Comparison of ENCODE assay signal across 12 mouse cellular contexts in the genomic region with DNA sequence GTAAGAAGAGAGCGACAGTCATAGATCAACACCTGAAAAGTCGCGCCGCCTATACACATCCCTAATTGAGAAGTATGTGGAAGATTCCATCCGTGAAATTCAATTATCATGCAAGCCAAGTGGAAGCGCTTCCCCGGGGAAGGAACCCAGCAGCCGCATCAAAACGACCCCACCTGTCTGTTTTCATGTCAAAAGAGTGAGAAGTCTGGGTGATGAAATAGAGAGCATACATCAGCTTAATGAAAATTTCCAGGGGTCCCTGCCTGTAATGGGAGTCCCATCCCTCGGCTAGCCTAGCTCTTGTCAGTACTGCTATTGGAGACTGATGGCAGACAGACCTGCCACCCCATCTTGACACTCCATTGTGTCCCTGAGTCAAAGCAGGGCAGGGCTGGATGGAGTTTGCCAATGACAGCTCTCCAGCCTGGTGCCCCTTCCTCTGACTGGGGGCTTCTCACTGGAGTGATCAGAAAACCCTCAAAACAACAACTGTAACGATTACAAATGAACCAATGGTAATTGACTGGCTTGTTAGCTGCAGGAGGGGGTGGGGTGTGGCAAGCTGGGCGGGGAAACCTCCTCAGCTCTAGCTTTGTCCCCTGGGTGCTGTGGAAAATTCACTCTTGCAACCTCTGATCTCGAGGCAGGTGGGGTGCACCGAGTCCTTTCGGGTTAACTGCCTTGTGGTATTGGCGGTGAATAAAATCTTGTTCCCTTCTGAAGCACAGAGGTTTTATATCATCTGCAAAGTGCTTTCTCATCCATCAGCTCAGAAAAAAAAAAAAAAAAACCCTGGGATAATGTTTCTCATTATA.
DNase-seq lines count a peak whose midpoint lies in the region; ATAC-seq and TF ChIP-seq lines count a peak whose summit lies in the region.
"Had no signal": no experiment of that assay in that cellular context is flagged by ENCODE, and none has a peak within 500 bp of the region (broad histone marks: within the 10 kb centered on the region; RNA-seq: fewer than 3 reads in every experiment).

No protein-coding gene starts in this region.

- 32% methylated on average over 16 of the region's 16 CpGs for WGBS in hindbrain, embryonic 11.5 days
- 43% methylated on average over 16 of the region's 16 CpGs for WGBS in hindbrain, embryonic 10.5 days
- 38% methylated on average over 16 of the region's 16 CpGs for WGBS in forebrain, embryonic 16.5 days
- 28% methylated on average over 16 of the region's 16 CpGs for WGBS in neural tube, embryonic 12.5 days
- 37% methylated on average over 16 of the region's 16 CpGs for WGBS in kidney, embryonic 15.5 days

- no peak overlapping the region for H3K4me3 ChIP-seq in hindbrain, embryonic 11.5 days (ENCODE audit: low read depth, low read length)
- no peak overlapping the region for H3K4me3 ChIP-seq in hindbrain, embryonic 10.5 days
- H3K4me3 ChIP-seq in forebrain, embryonic 16.5 days (replicated peaks; ENCODE audit: low read length): no peak overlapping the region
- H3K4me3 ChIP-seq in neural tube, embryonic 12.5 days: no peak overlapping the region
- no peak overlapping the region for H3K4me3 ChIP-seq in gastrocnemius, adult 2 months
- H3K4me3 ChIP-seq in kidney, embryonic 15.5 days (replicated peaks): no peak overlapping the region
- H3K4me3 ChIP-seq: liver, embryonic 12.5 days had no signal

- no peaks in the 10 kb centered on the region for H3K4me1 ChIP-seq in hindbrain, embryonic 11.5 days (replicated peaks; ENCODE audit: control insufficient read depth, insufficient read depth, low read length)
- peaks cover 20% of the 10 kb centered on the region for H3K4me1 ChIP-seq in hindbrain, embryonic 10.5 days (replicated peaks)
- peaks cover 22% of the 10 kb centered on the region for H3K4me1 ChIP-seq in forebrain, embryonic 16.5 days (replicated peaks; ENCODE audit: control insufficient read depth, insufficient read depth, low read length)
- peaks cover 18% of the 10 kb centered on the region for H3K4me1 ChIP-seq in neural tube, embryonic 12.5 days
- H3K4me1 ChIP-seq in kidney, embryonic 15.5 days: peaks cover 7% of the 10 kb centered on the region; the same call in 1 of the 2 replicates
- H3K4me1 ChIP-seq: liver, embryonic 12.5 days had no signal

- no peaks in the 10 kb centered on the region for H3K9me3 ChIP-seq in hindbrain, embryonic 11.5 days (ENCODE audit: control insufficient read depth, low read length)
- H3K9me3 ChIP-seq in hindbrain, embryonic 10.5 days: no peaks in the 10 kb centered on the region
- H3K9me3 ChIP-seq in forebrain, embryonic 16.5 days (ENCODE audit: control insufficient read depth, low read length): no peaks in the 10 kb centered on the region
- H3K9me3 ChIP-seq in neural tube, embryonic 12.5 days: no peaks in the 10 kb centered on the region
- H3K9me3 ChIP-seq in kidney, embryonic 15.5 days (replicated peaks): no peaks in the 10 kb centered on the region
- H3K9me3 ChIP-seq: liver, embryonic 12.5 days had no signal

- no peak for TF ChIP-seq CTCF in gastrocnemius, adult 2 months (IDR thresholded peaks at IDR 0.05)

- no peak overlapping the region for H3K9ac ChIP-seq in hindbrain, embryonic 11.5 days (ENCODE audit: low read depth, low read length)
- no peak overlapping the region for H3K9ac ChIP-seq in forebrain, embryonic 16.5 days (replicated peaks; ENCODE audit: low read depth, low read length)
- no peak overlapping the region for H3K9ac ChIP-seq in neural tube, embryonic 12.5 days
- H3K9ac ChIP-seq in kidney, embryonic 15.5 days: no peak overlapping the region
- H3K9ac ChIP-seq: liver, embryonic 12.5 days had no signal

- no peak overlapping the region for H3K4me2 ChIP-seq in hindbrain, embryonic 11.5 days (replicated peaks; ENCODE audit: low read depth, low read length)
- no peak overlapping the region for H3K4me2 ChIP-seq in forebrain, embryonic 16.5 days (ENCODE audit: low read length)
- peak overlapping the region; percentile 7; the same call in 1 of the 2 replicates for H3K4me2 ChIP-seq in neural tube, embryonic 12.5 days (replicated peaks)
- H3K4me2 ChIP-seq in kidney, embryonic 15.5 days: no peak overlapping the region
- H3K4me2 ChIP-seq: liver, embryonic 12.5 days had no signal

- H3K36me3 ChIP-seq in hindbrain, embryonic 11.5 days (ENCODE audit: control insufficient read depth, insufficient read depth, low read length): no peaks in the 10 kb centered on the region
- H3K36me3 ChIP-seq in hindbrain, embryonic 10.5 days: no peaks in the 10 kb centered on the region
- no peaks in the 10 kb centered on the region for H3K36me3 ChIP-seq in forebrain, embryonic 16.5 days (ENCODE audit: control insufficient read depth, insufficient read depth)
- H3K36me3 ChIP-seq in neural tube, embryonic 12.5 days: no peaks in the 10 kb centered on the region
- no peaks in the 10 kb centered on the region for H3K36me3 ChIP-seq in kidney, embryonic 15.5 days
- H3K36me3 ChIP-seq: liver, embryonic 12.5 days had no signal

- no peak overlapping the region for H3K27ac ChIP-seq in hindbrain, embryonic 11.5 days (ENCODE audit: low read depth, low read length)
- H3K27ac ChIP-seq in hindbrain, embryonic 10.5 days: no peak overlapping the region; the same call in 1 of the 2 replicates
- peak overlapping the region; percentile 75 for H3K27ac ChIP-seq in forebrain, embryonic 16.5 days (ENCODE audit: low read length)
- no peak overlapping the region for H3K27ac ChIP-seq in neural tube, embryonic 12.5 days
- H3K27ac ChIP-seq in gastrocnemius, adult 2 months: no peak overlapping the region
- no peak overlapping the region for H3K27ac ChIP-seq in kidney, embryonic 15.5 days
- H3K27ac ChIP-seq: liver, embryonic 12.5 days had no signal

- H3K27me3 ChIP-seq in hindbrain, embryonic 11.5 days (ENCODE audit: control insufficient read depth, insufficient read depth, low read length): no peaks in the 10 kb centered on the region
- H3K27me3 ChIP-seq in hindbrain, embryonic 10.5 days (ENCODE audit: insufficient read depth, poor library complexity, severe bottlenecking): no peaks in the 10 kb centered on the region
- H3K27me3 ChIP-seq in forebrain, embryonic 16.5 days (replicated peaks; ENCODE audit: control insufficient read depth, insufficient read depth, low read length): no peaks in the 10 kb centered on the region
- H3K27me3 ChIP-seq in neural tube, embryonic 12.5 days (replicated peaks): no peaks in the 10 kb centered on the region
- peaks cover 18% of the 10 kb centered on the region for H3K27me3 ChIP-seq in kidney, embryonic 15.5 days

- ATAC-seq in hindbrain, embryonic 11.5 days (ENCODE audit: low FRiP score): peak; percentile 71
- ATAC-seq in forebrain, embryonic 16.5 days: 0 out of 2 replicates have a peak, but pooled peaks have one; percentile 27
- ATAC-seq in neural tube, embryonic 12.5 days (ENCODE audit: low FRiP score, low read depth): peak; percentile 48; the same call in 1 of the 2 replicates
- no peak for ATAC-seq in kidney, embryonic 15.5 days (replicated peaks; ENCODE audit: low FRiP score)
- ATAC-seq: liver, embryonic 12.5 days had no signal

- intact Hi-C loops in gastrocnemius, adult 2 months (cut with DNase I): no loop called here

- peak; percentile 35 for DNase-seq in hindbrain, embryonic 11.5 days (ENCODE audit: low spot score)
- no peak for DNase-seq in hindbrain, embryonic 10.5 days (ENCODE audit: low spot score)
- peak; percentile 35 for DNase-seq in thymus, postnatal 4 days
- no peak for DNase-seq in gastrocnemius, adult 2 months
- no peak for DNase-seq in spleen, postnatal 4 days (ENCODE audit: low spot score in 2 of 2)
- DNase-seq: cerebellum, adult 9-11 months; gastrocnemius, postnatal 25 days; kidney, adult 18-20 months had no signal

Comparison
In these comparisons a context has a peak if more than half of its experiments do, and no peak if none do; other contexts are left out.
1. DNase-seq: peak in hindbrain, embryonic 11.5 days (single experiment) and thymus, postnatal 4 days (single experiment); none in hindbrain, embryonic 10.5 days (single experiment), gastrocnemius, adult 2 months (single experiment) and spleen, postnatal 4 days (0 of 2).